Mouse (Mus musculus) lung, embryonic 15.5 days (tissue): ENCODE data around the gene Gm21861. TPM values are rescaled to one million over a fixed set of nuclear protein-coding genes. Genes with fewer than 3 reads are reported as not detected.
"Not testable (repeated sequence)": the region's sequence is repeated elsewhere in the genome, so short reads cannot be mapped to it uniquely, and the experiment has no call there.

Experiments
- ATAC-seq: fragments of 200-750 bp; cut with Nextera tagmentation; 2 replicates; pipeline ENCODE4 v1.8.0; 2017; ENCODE audit warnings: moderate number of reproducible peaks, borderline replicate concordance; ENCODE audit not compliant: low FRiP score, low TSS enrichment; ENCODE audit errors: extremely low read depth
- H3K27ac ChIP-seq: fragments of 300-500 bp; sonication (generic); 2 replicates; pipeline ENCODE4 v1.5.1; 2015; ENCODE audit warnings: moderate library complexity, mild to moderate bottlenecking, inconsistent platforms
- H3K27me3 ChIP-seq: fragments of 300-500 bp; sonication (generic); 2 replicates; pipeline ENCODE4 v1.6.1; 2015; ENCODE audit warnings: inconsistent platforms
- H3K36me3 ChIP-seq: fragments of 300-500 bp; sonication (generic); 2 replicates; pipeline ENCODE4 v1.6.1; 2015; ENCODE audit warnings: inconsistent platforms
- H3K4me1 ChIP-seq: fragments of 300-500 bp; sonication (generic); 2 replicates; pipeline ENCODE4 v1.6.1; 2015; ENCODE audit warnings: inconsistent platforms
- H3K4me2 ChIP-seq: fragments of 300-500 bp; sonication (generic); 2 replicates; pipeline ENCODE4 v1.6.1; 2015; ENCODE audit warnings: inconsistent platforms, mild to moderate bottlenecking, moderate library complexity
- H3K4me3 ChIP-seq: fragments of 300-500 bp; sonication (generic); 2 replicates; pipeline ENCODE4 v1.5.1; 2015; ENCODE audit warnings: mild to moderate bottlenecking, inconsistent platforms
- H3K9ac ChIP-seq: fragments of 300-500 bp; sonication (generic); 2 replicates; pipeline ENCODE4 v1.6.1; 2015; ENCODE audit warnings: inconsistent platforms
- H3K9me3 ChIP-seq: fragments of 300-500 bp; sonication (generic); 2 replicates; pipeline ENCODE4 v1.6.1; 2016; ENCODE audit warnings: inconsistent platforms
- WGBS: fragments of 180-500 bp; shearing (Covaris S2); methylation state at CpG from one replicate; pipeline ENCODE4 v1.1.7; 2015; 5-methylcytosine and 5-hydroxymethylcytosine counted together
- polyA plus RNA-seq: library from polyadenylated mRNA; unstranded; fragments of >200 nt; fragmentation: Nextera tagmentation; extraction: Ambion mirVana; gene quantifications from 2 replicates; pipeline ENCODE4 v1.2.1, GENCODE M21; 2015

Gm21861 gene
- polyA plus RNA-seq, result not detected in 2 replicates

GRCm38 (mm10) chrY:58814497-58814896 is at the start of gene Gm21861:
Gene Gm21861, minus strand, starts transcription at chrY:58814597.
- not testable (repeated sequence) for H3K9me3 ChIP-seq, H3K4me1 ChIP-seq, H3K9ac ChIP-seq, H3K27ac ChIP-seq, H3K4me3 ChIP-seq, H3K27me3 ChIP-seq, H3K4me2 ChIP-seq, ATAC-seq, H3K36me3 ChIP-seq
- WGBS, result no CpG with 5 or more reads among the region's 7 CpGs
